Comparison of ENCODE assay signal across 9 mouse cellular contexts in the genomic region with DNA sequence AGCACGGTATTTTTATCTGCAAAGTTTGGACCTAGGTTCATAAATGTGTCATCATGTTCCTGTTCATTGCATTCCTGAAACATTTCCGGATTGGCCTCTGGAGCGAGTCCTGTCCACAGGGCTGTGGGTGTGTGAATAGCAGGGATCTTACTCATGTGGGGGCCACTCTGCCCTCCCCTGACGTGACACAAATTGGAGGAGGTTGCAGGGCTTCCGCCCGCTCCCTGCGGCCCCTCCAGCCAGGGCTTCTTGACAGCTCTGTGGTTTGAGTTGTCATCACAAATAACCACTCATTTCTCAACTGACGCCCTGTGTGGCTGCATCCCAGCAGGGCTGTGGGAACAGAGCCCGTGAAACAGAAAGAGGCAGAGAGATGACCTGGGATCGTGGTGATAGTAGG.
DNase-seq lines count a peak whose midpoint lies in the region; ATAC-seq and TF ChIP-seq lines count a peak whose summit lies in the region.
"Had no signal": no experiment of that assay in that cellular context is flagged by ENCODE, and none has a peak within 500 bp of the region (broad histone marks: within the 10 kb centered on the region; RNA-seq: fewer than 3 reads in every experiment).

No protein-coding gene starts in this region.

- peak; percentile 43 for DNase-seq in liver
- DNase-seq in liver, embryonic 11.5 days (ENCODE audit: low spot score): no peak
- peak; percentile 7 for DNase-seq in gastrocnemius, postnatal 10 days
- DNase-seq in kidney, postnatal 0 days (ENCODE audit: low spot score): peak; percentile 76
- peak; percentile 14 to 53 for DNase-seq in lung, postnatal 4 days
- no peak for DNase-seq in embryo, embryonic 10 days (ENCODE audit: low spot score)
- no peak for DNase-seq in right cerebral cortex, postnatal 36 days (ENCODE audit: low spot score in 2 of 2)
- DNase-seq: cerebellum, adult 9-11 months had no signal

- H3K27me3 ChIP-seq in liver, embryonic 11.5 days (replicated peaks; ENCODE audit: control insufficient read depth, insufficient read depth, low read length): no peaks in the 10 kb centered on the region
- no peaks in the 10 kb centered on the region for H3K27me3 ChIP-seq in kidney, postnatal 0 days (ENCODE audit: insufficient read depth, low read length)

- 40% methylated on average over 10 of the region's 10 CpGs for WGBS in liver, embryonic 11.5 days
- 39% methylated on average over 10 of the region's 10 CpGs for WGBS in kidney, postnatal 0 days

- no peak overlapping the region for H3K9ac ChIP-seq in liver, embryonic 11.5 days (ENCODE audit: low read depth, low read length)
- H3K9ac ChIP-seq in kidney, postnatal 0 days (ENCODE audit: low read depth, low read length): no peak overlapping the region

- no peaks in the 10 kb centered on the region for H3K4me1 ChIP-seq in liver, embryonic 11.5 days (replicated peaks; ENCODE audit: control insufficient read depth, insufficient read depth, low read length)
- 0 out of 2 replicates have a peak, but pooled peaks cover 7% of the 10 kb centered on the region for H3K4me1 ChIP-seq in kidney, postnatal 0 days (replicated peaks; ENCODE audit: insufficient read depth, low read length)

- no peaks in the 10 kb centered on the region for H3K36me3 ChIP-seq in liver, embryonic 11.5 days (ENCODE audit: control insufficient read depth, insufficient read depth, low read length)
- no peaks in the 10 kb centered on the region for H3K36me3 ChIP-seq in kidney, postnatal 0 days (ENCODE audit: insufficient read depth, low read length)

- H3K27ac ChIP-seq in liver, embryonic 11.5 days (ENCODE audit: low read depth, low read length): no peak overlapping the region
- H3K27ac ChIP-seq in kidney, postnatal 0 days: no peak overlapping the region

- no peak overlapping the region for H3K4me3 ChIP-seq in liver, embryonic 11.5 days (ENCODE audit: low read depth, low read length)
- H3K4me3 ChIP-seq in kidney, postnatal 0 days (replicated peaks; ENCODE audit: low read depth, low read length): no peak overlapping the region

- TF ChIP-seq CTCF in kidney, postnatal 0 days (IDR thresholded peaks at IDR 0.05; ENCODE audit: low read depth): no peak

- no peaks in the 10 kb centered on the region for H3K9me3 ChIP-seq in liver, embryonic 11.5 days (ENCODE audit: control insufficient read depth, low read length)
- no peaks in the 10 kb centered on the region for H3K9me3 ChIP-seq in kidney, postnatal 0 days (replicated peaks; ENCODE audit: low read length)

- H3K4me2 ChIP-seq in liver, embryonic 11.5 days: no peak overlapping the region
- H3K4me2 ChIP-seq in kidney, postnatal 0 days (ENCODE audit: low read length): no peak overlapping the region; the same call in 1 of the 2 replicates

- no peak; the same call in 1 of the 2 replicates for ATAC-seq in liver, embryonic 11.5 days (replicated peaks; ENCODE audit: low FRiP score)
- 0 out of 2 replicates have a peak, but pooled peaks have one; percentile 30 for ATAC-seq in kidney, postnatal 0 days (replicated peaks; ENCODE audit: low FRiP score, low read depth)
- no peak for ATAC-seq in inflammation-experienced regulatory T-cells, adult 6 months

Comparison
In these comparisons a context has a peak if more than half of its experiments do, and no peak if none do; other contexts are left out.
1. DNase-seq: peak in liver (single experiment), gastrocnemius, postnatal 10 days (single experiment), kidney, postnatal 0 days (single experiment) and lung, postnatal 4 days (2 of 2); none in liver, embryonic 11.5 days (single experiment), embryo, embryonic 10 days (single experiment) and right cerebral cortex, postnatal 36 days (0 of 2).